Mouse (Mus musculus): ENCODE results near the gene Setx. TPM values are rescaled to one million over a fixed set of nuclear protein-coding genes. Genes with fewer than 3 reads are reported as not detected.

Setx gene
- polyA plus RNA-seq, 1 experiment from 2014 or later = 9.6 TPM

DNA sequence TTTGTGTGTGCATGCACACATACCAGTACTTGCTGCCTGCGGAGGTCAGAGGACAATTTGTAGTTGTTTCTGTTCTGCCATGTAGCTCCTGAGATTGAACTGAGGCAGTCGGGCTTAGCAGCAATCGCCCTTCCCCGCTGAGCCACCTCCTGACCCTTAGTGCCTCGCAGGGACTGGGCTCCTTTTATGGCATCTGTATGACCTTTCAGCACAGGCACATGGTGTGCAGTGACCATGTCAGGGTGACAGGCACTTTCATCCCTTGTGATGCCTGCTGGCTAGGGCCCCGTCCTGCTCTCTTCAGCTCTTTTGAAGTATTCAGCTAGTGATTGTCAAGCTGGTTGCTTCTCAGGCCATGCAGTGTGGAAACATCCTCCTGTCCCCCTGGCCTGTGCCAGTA is 62.2 kb downstream of the Setx start:
- WGBS = 57% methylated on average over 6 of the region's 6 CpGs
- Histone ChIP-seq H3K9me3 (ENCODE audit: control insufficient read depth, low read length) (no peaks in the 10 kb centered on the region), H3K4me2 (ENCODE audit: low read depth, low read length) (no peak overlapping the region), H3K4me1 (replicated peaks; ENCODE audit: control insufficient read depth, insufficient read depth, low read length) (no peaks in the 10 kb centered on the region), H3K4me3 (ENCODE audit: low read length) (no peak overlapping the region), H3K36me3 (ENCODE audit: control insufficient read depth, insufficient read depth, low read length) (no peaks in the 10 kb centered on the region), H3K27ac (ENCODE audit: low read length) (no peak overlapping the region), H3K27me3 (ENCODE audit: control insufficient read depth, insufficient read depth, low read depth, low read length) (no peaks in the 10 kb centered on the region), H3K9ac (ENCODE audit: low read length) (no peak overlapping the region)
- no peak for ATAC-seq (ENCODE audit: low read depth)

GRCm38 (mm10) chr2:29190392-29190791 is 66.4 kb downstream of the Setx start:
- Histone ChIP-seq H3K4me2 (ENCODE audit: low read depth, low read length) (no peak overlapping the region), H3K9ac (ENCODE audit: low read length) (no peak overlapping the region), H3K9me3 (ENCODE audit: control insufficient read depth, low read length) (no peaks in the 10 kb centered on the region), H3K36me3 (ENCODE audit: control insufficient read depth, insufficient read depth, low read length) (no peaks in the 10 kb centered on the region), H3K4me1 (replicated peaks; ENCODE audit: control insufficient read depth, insufficient read depth, low read length) (peaks cover 8% of the 10 kb centered on the region; the same call in 1 of the 2 replicates), H3K4me3 (ENCODE audit: low read length) (no peak overlapping the region), H3K27ac (ENCODE audit: low read length) (no peak overlapping the region), H3K27me3 (ENCODE audit: control insufficient read depth, insufficient read depth, low read depth, low read length) (peaks cover 5% of the 10 kb centered on the region)
- no peak for ATAC-seq (ENCODE audit: low read depth)
- 81% methylated on average over 7 of the region's 7 CpGs for WGBS

- Histone ChIP-seq H3K9ac (ENCODE audit: low read length) (no peak overlapping the region), H3K4me1 (replicated peaks; ENCODE audit: control insufficient read depth, insufficient read depth, low read length) (peaks cover 8% of the 10 kb centered on the region; the same call in 1 of the 2 replicates), H3K27ac (ENCODE audit: low read length) (no peak overlapping the region), H3K4me3 (ENCODE audit: low read length) (no peak overlapping the region), H3K9me3 (ENCODE audit: control insufficient read depth, low read length) (no peaks in the 10 kb centered on the region), H3K36me3 (ENCODE audit: control insufficient read depth, insufficient read depth, low read length) (no peaks in the 10 kb centered on the region), H3K4me2 (ENCODE audit: low read depth, low read length) (no peak overlapping the region), H3K27me3 (ENCODE audit: control insufficient read depth, insufficient read depth, low read depth, low read length) (peaks cover 16% of the 10 kb centered on the region)
- no peak for ATAC-seq (ENCODE audit: low read depth)
- 60% methylated on average over 10 of the region's 10 CpGs for WGBS
Observed at GRCm38 (mm10) chr2:29191216-29192215, 67.5 kb downstream of the Setx start.

DNA sequence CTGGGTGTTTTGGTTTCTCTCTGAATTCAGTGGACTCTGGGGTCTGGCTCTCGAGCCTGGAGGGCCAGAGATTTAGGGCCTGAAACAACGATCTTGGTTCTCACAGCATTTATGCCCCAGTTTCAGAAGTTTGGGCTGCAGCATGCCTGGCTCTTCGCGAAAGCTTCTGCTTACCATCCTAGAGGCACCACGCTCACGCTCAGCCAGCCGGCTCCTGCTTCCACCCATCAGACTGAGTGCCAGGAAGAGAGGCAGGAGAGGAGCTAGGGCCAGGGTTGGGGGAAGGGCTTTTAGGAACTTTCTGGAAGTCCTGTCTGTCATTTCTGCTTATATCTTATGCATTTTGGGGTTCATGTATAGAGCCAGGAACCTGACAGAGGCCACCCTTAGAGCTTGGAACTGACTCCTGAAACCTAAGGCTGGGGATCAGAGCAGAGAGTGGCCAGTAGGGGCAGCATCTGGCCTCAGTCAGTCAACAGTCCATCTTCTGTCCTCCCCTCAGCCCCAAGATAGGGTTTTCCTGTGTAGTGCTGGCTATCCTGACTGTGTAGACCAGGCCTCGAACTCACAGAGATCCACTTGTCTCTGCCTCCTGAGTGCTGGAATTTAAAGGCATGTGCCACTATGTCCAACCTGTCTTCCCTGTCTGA is 68.8 kb downstream of the Setx start:
- no peak for ATAC-seq (ENCODE audit: low read depth)
- 81% methylated on average over 8 of the region's 8 CpGs for WGBS

GRCm38 (mm10) chr2:29193819-29194546 is 70.0 kb downstream of the Setx start:
- Histone ChIP-seq H3K27me3 (ENCODE audit: control insufficient read depth, insufficient read depth, low read depth, low read length) (peaks cover 17% of the 10 kb centered on the region), H3K9ac (ENCODE audit: low read length) (peak overlapping the region; percentile 57)
- ATAC-seq (ENCODE audit: low read depth) = peak; percentile 14; the same call in 1 of the 2 replicates

More for the DNA sequence above, 68.8 kb downstream of the Setx start:
- H3K27ac ChIP-seq (ENCODE audit: low read length) = no peak overlapping the region
- H3K4me1 ChIP-seq (replicated peaks; ENCODE audit: control insufficient read depth, insufficient read depth, low read length) = peaks cover 8% of the 10 kb centered on the region; the same call in 1 of the 2 replicates
- H3K27me3 ChIP-seq (ENCODE audit: control insufficient read depth, insufficient read depth, low read depth, low read length) = peaks cover 17% of the 10 kb centered on the region
- no peak overlapping the region for H3K9ac ChIP-seq (ENCODE audit: low read length)
- H3K9me3 ChIP-seq (ENCODE audit: control insufficient read depth, low read length) = no peaks in the 10 kb centered on the region
- no peak overlapping the region for H3K4me2 ChIP-seq (ENCODE audit: low read depth, low read length)
- no peak overlapping the region for H3K4me3 ChIP-seq (ENCODE audit: low read length)
- no peaks in the 10 kb centered on the region for H3K36me3 ChIP-seq (ENCODE audit: control insufficient read depth, insufficient read depth, low read length)

DNA sequence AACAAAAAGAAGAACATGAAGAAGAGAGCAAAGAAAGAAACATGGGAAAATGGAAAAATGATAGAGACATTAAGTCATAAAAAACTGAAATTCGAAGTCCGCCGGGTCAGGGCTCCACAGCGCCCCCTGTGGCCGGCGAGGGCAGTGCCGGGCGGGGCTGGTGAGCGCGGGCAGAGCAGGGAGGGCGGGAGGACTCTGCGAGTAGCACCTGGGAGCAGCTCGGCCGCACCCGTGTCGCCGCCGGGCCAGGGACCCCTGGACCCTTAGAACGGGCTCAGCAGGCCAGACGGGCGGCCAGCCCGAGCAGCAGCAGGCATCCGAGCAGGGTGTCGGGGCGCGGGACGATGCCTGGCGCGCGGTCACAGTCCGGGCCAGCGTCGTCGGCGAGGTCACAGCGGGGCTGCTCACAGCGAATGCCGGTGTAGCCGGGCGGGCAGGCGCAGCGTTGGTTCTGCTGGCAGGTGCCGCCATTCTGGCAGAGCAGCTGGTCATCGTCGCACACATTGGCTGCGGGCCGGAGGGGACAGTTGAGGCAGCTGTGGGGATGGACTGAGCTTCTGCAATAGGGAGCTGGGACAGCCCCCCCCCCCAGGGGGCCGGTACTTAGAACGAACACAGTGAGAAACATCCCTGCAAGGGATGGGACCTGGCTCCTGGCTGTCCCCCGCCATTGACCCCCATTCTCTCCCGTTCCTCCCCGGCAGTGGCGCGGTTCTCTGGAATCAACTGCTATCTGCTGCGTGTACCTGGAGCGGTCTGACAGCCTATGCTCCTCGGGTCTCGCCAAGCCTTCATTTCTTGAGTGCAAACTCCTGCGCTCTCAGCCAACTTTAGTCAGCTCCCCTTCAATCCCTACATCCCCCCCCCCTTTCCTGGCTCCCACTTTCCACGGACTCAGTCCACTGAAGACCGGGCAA is 70.8 kb downstream of the Setx start:
- H3K9ac ChIP-seq (ENCODE audit: low read length) = peak overlapping the region; percentile 57
- H3K9me3 ChIP-seq (ENCODE audit: control insufficient read depth, low read length) = no peaks in the 10 kb centered on the region
- no peak overlapping the region for H3K27ac ChIP-seq (ENCODE audit: low read length)
- no peaks in the 10 kb centered on the region for H3K36me3 ChIP-seq (ENCODE audit: control insufficient read depth, insufficient read depth, low read length)
- peaks cover 17% of the 10 kb centered on the region for H3K27me3 ChIP-seq (ENCODE audit: control insufficient read depth, insufficient read depth, low read depth, low read length)
- peak; percentile 73 for ATAC-seq (ENCODE audit: low read depth)
- H3K4me3 ChIP-seq (ENCODE audit: low read length) = peak overlapping the region; percentile 47
- under 1% methylated on average over 52 of the region's 61 CpGs for WGBS
- H3K4me2 ChIP-seq (ENCODE audit: low read depth, low read length) = peak overlapping the region; percentile 84
- peaks cover 8% of the 10 kb centered on the region; the same call in 1 of the 2 replicates for H3K4me1 ChIP-seq (replicated peaks; ENCODE audit: control insufficient read depth, insufficient read depth, low read length)

More at GRCm38 (mm10) chr2:29193819-29194546, 70.0 kb downstream of the Setx start:
- no peaks in the 10 kb centered on the region for H3K9me3 ChIP-seq (ENCODE audit: control insufficient read depth, low read length)
- no peak overlapping the region for H3K27ac ChIP-seq (ENCODE audit: low read length)
- H3K36me3 ChIP-seq (ENCODE audit: control insufficient read depth, insufficient read depth, low read length) = no peaks in the 10 kb centered on the region
- peak overlapping the region; percentile 84 for H3K4me2 ChIP-seq (ENCODE audit: low read depth, low read length)
- peak overlapping the region; percentile 47 for H3K4me3 ChIP-seq (ENCODE audit: low read length)
- peaks cover 8% of the 10 kb centered on the region; the same call in 1 of the 2 replicates for H3K4me1 ChIP-seq (replicated peaks; ENCODE audit: control insufficient read depth, insufficient read depth, low read length)
- WGBS = 16% methylated on average over 16 of the region's 16 CpGs

DNA sequence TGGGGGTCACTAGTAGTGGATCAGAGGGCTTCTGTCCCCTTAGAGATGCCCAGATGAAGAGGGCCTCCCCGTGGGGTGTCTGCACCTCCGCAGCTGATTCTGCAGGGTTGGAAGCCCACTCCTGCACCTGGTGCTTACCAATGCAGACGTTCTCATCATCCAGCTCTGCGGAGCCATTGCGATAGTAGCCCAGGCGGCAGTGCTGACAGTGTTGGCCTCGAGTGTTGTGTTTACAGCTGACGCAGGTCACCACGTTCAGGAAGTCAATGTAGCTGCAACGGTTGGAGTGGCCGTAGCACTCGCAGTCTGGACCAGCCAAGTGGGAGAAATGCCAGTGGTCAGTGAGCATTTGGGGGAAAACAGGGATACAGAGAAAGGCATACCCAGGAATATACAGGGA is 72.9 kb downstream of the Setx start:
- no peaks in the 10 kb centered on the region for H3K36me3 ChIP-seq (ENCODE audit: control insufficient read depth, insufficient read depth, low read length)
- no peak overlapping the region for H3K4me2 ChIP-seq (ENCODE audit: low read depth, low read length)
- no peak for ATAC-seq (ENCODE audit: low read depth)
- H3K4me1 ChIP-seq (replicated peaks; ENCODE audit: control insufficient read depth, insufficient read depth, low read length) = peaks cover 8% of the 10 kb centered on the region; the same call in 1 of the 2 replicates
- H3K27me3 ChIP-seq (ENCODE audit: control insufficient read depth, insufficient read depth, low read depth, low read length) = peaks cover 17% of the 10 kb centered on the region
- no peak overlapping the region for H3K4me3 ChIP-seq (ENCODE audit: low read length)
- no peaks in the 10 kb centered on the region for H3K9me3 ChIP-seq (ENCODE audit: control insufficient read depth, low read length)
- 53% methylated on average over 12 of the region's 12 CpGs for WGBS
- H3K27ac ChIP-seq (ENCODE audit: low read length) = no peak overlapping the region
- H3K9ac ChIP-seq (ENCODE audit: low read length) = no peak overlapping the region

GRCm38 (mm10) chr2:29198446-29198845 is 74.5 kb downstream of the Setx start:
- Histone ChIP-seq H3K36me3 (ENCODE audit: control insufficient read depth, insufficient read depth, low read length) (no peaks in the 10 kb centered on the region), H3K4me3 (ENCODE audit: low read length) (no peak overlapping the region), H3K27me3 (ENCODE audit: control insufficient read depth, insufficient read depth, low read depth, low read length) (peaks cover 17% of the 10 kb centered on the region), H3K9ac (ENCODE audit: low read length) (no peak overlapping the region), H3K4me2 (ENCODE audit: low read depth, low read length) (no peak overlapping the region), H3K27ac (ENCODE audit: low read length) (no peak overlapping the region), H3K4me1 (replicated peaks; ENCODE audit: control insufficient read depth, insufficient read depth, low read length) (peaks cover 8% of the 10 kb centered on the region; the same call in 1 of the 2 replicates), H3K9me3 (ENCODE audit: control insufficient read depth, low read length) (no peaks in the 10 kb centered on the region)
- no peak for ATAC-seq (ENCODE audit: low read depth)
- 76% methylated on average over 5 of the region's 5 CpGs for WGBS

All from lung, embryonic 16.5 days (tissue).